Mouse (Mus musculus): ENCODE measurements at regions not wholly inside any gene's neighbourhood (a gene's known extent, or its start where the extent isn't known, plus 50 kb on each side); places are given as distances from the start of the nearest gene placed in this dataset.

- peak; percentile 52 for TF ChIP-seq GATA1 (IDR thresholded peaks at IDR 0.05; ENCODE audit: low read length)
These were observed 143.9 kb upstream of the Cypt14 start for GRCm38 (mm10) chrX:40007232-40007814.

Data from G1E-ER4 (cell line).